Mouse (Mus musculus): ENCODE results near the gene Cask. TPM values are rescaled to one million over a fixed set of nuclear protein-coding genes. Genes with fewer than 3 reads are reported as not detected.
"Not testable (repeated sequence)": the region's sequence is repeated elsewhere in the genome, so short reads cannot be mapped to it uniquely, and the experiment has no call there.

Cask gene
- polyA plus RNA-seq, 1 experiment from 2014 or later = 74.3 TPM

DNA sequence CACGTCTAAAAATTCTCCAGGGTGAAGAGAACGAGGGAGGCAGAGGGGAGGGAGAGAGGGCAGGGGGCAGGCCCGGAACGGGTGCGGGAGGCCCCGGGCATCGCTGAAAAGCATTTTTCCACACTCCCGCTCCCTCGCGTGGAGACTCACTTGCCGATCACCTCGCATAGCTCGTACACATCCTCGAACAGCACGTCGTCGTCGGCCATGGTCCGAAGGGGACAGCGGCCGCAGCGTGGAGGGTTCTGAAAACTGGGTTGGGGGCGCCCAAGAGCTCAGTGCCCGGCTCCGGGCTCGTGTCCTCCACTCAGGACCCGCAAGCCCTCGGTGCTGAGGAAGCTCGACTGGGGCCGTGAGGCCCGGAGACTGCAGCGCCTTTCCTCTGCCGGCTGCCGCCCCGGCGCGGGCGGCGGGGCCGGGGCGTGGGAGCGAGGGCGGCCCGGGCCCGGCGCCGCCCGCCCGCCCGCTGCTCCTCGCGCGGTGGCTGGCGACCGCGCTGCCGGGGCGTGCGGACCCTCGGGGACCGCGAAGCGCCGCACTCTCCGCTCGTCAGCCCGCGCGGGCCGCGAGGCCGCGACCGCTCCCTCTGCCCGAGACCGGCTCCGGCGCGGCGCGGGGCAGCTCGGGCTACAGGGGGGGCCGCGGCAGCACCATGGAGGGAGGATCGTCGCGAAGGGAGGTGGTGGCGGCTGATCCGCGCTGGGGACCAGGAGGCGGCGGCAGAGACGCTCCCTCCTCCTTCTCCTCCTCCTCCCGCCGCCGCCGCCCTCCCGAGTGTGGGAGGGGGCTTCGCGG, 5.1 kb downstream of the Cask start:
- ATAC-seq = peak; percentile 89
- peak overlapping the region; percentile 48 for H3K4me2 ChIP-seq (ENCODE audit: low read length)
- peak overlapping the region; percentile 95 for H3K27ac ChIP-seq (ENCODE audit: low read length)
- no peaks in the 10 kb centered on the region for H3K36me3 ChIP-seq (ENCODE audit: control insufficient read depth, insufficient read depth, low read length)
- 23% methylated on average over 44 of the region's 100 CpGs for WGBS
- no peaks in the 10 kb centered on the region for H3K4me1 ChIP-seq (ENCODE audit: control insufficient read depth, insufficient read depth, low read length)
- peak overlapping the region; percentile 63 for H3K4me3 ChIP-seq (ENCODE audit: low read depth, low read length)
- H3K9ac ChIP-seq (ENCODE audit: low read depth, low read length) = peak overlapping the region; percentile 88
- H3K9me3 ChIP-seq (replicated peaks; ENCODE audit: control insufficient read depth, low read length, poor library complexity, severe bottlenecking) = no peaks in the 10 kb centered on the region
- H3K27me3 ChIP-seq (ENCODE audit: control insufficient read depth, insufficient read depth, low read depth, low read length) = no peaks in the 10 kb centered on the region

DNA sequence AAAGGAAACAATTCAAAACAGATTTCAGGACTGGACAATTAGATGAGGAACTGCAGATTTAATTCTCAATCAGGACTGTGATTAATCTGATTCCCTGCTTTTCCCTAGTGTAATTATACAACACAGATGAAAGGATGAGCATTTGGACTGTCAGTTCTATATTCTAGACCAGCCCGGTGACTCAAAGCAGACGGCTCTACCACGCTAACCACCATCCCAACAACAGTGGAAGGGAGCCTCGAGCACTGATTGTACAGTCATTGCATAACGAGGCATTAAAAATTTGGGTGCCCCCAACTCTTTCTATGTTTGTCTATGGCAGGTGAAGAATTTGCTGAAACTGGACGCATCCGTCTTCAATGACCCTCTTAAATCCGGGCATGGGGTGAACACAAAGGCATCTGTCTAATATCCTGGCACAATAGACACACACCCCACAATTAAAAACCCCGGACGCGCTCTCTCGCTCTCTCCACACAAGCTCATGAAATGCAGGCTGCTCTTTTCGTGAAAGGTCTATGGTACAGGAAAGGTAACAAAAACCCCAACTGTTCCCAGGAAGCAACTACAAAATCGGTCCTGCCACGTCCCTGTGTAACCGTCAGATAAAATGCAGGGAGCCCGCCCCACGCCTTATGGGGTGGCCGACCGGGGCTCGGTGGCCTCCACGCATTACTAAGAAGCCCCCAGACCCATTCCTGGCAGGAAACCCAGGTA, 5.9 kb downstream of the Cask start:
- peak overlapping the region; percentile 88 for H3K9ac ChIP-seq (ENCODE audit: low read depth, low read length)
- ATAC-seq = peak; percentile 0; the same call in 1 of the 2 replicates
- peak overlapping the region; percentile 95 for H3K27ac ChIP-seq (ENCODE audit: low read length)
- H3K9me3 ChIP-seq (replicated peaks; ENCODE audit: control insufficient read depth, low read length, poor library complexity, severe bottlenecking) = no peaks in the 10 kb centered on the region
- peak overlapping the region; percentile 48 for H3K4me2 ChIP-seq (ENCODE audit: low read length)
- H3K4me3 ChIP-seq (ENCODE audit: low read depth, low read length) = peak overlapping the region; percentile 63
- H3K36me3 ChIP-seq (ENCODE audit: control insufficient read depth, insufficient read depth, low read length) = no peaks in the 10 kb centered on the region
- H3K27me3 ChIP-seq (ENCODE audit: control insufficient read depth, insufficient read depth, low read depth, low read length) = no peaks in the 10 kb centered on the region
- no peaks in the 10 kb centered on the region for H3K4me1 ChIP-seq (ENCODE audit: control insufficient read depth, insufficient read depth, low read length)
- 19% methylated on average over 22 of the region's 22 CpGs for WGBS

DNA sequence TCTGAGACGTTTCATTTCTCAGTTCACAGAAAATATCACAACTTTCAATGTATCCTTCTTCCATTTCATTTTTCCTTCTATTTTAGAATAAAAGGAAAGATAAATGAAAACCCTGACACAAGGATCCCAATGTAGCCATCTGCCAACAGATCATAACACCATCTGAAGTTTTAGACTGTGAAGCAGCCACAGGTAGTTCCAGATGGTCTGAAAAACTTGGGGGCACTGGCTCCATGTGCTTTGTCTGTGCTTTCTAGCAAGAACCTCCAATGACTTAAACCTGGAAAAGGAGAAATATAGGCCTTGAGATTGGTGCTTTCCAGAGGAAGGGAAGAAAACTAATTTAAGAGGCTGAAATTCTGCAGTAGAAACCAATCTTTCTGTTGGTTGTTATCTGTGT, 28.4 kb downstream of the Cask start:
- H3K4me2 ChIP-seq (ENCODE audit: low read length) = no peak overlapping the region
- WGBS = 69% methylated on average over 1 of the region's 1 CpGs
- H3K4me3 ChIP-seq (ENCODE audit: low read depth, low read length) = no peak overlapping the region
- no peaks in the 10 kb centered on the region for H3K27me3 ChIP-seq (ENCODE audit: control insufficient read depth, insufficient read depth, low read depth, low read length)
- no peaks in the 10 kb centered on the region for H3K36me3 ChIP-seq (ENCODE audit: control insufficient read depth, insufficient read depth, low read length)
- H3K4me1 ChIP-seq (ENCODE audit: control insufficient read depth, insufficient read depth, low read length) = no peaks in the 10 kb centered on the region
- H3K27ac ChIP-seq (ENCODE audit: low read length) = no peak overlapping the region
- no peak overlapping the region for H3K9ac ChIP-seq (ENCODE audit: low read depth, low read length)
- H3K9me3 ChIP-seq (replicated peaks; ENCODE audit: control insufficient read depth, low read length, poor library complexity, severe bottlenecking) = no peaks in the 10 kb centered on the region
- ATAC-seq = no peak

DNA sequence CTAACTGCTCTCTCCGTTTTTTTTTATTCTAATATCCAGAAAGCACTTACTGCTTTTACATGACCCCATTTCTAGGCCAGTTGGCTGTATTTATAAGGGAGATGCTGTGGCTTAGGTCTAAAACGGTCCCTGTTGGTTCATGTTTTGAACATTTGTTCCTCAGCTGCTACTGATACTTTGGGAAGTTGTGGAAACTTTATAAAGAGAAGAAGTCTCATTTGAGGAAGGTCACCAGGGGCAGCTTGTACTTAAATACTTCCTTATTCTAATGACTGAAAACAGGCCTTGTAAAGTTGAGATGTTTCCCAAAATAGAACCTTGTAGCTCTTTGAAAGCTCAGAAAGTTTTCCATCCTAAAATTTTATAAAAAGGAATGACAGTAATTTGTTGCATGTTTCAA, 52.4 kb downstream of the Cask start:
- H3K9ac ChIP-seq (ENCODE audit: low read depth, low read length) = no peak overlapping the region
- no peak overlapping the region for H3K4me3 ChIP-seq (ENCODE audit: low read depth, low read length)
- H3K27ac ChIP-seq (ENCODE audit: low read length) = no peak overlapping the region
- H3K9me3 ChIP-seq (replicated peaks; ENCODE audit: control insufficient read depth, low read length, poor library complexity, severe bottlenecking) = no peaks in the 10 kb centered on the region
- no peak for ATAC-seq
- no peaks in the 10 kb centered on the region for H3K4me1 ChIP-seq (ENCODE audit: control insufficient read depth, insufficient read depth, low read length)
- H3K4me2 ChIP-seq (ENCODE audit: low read length) = no peak overlapping the region
- no peaks in the 10 kb centered on the region for H3K36me3 ChIP-seq (ENCODE audit: control insufficient read depth, insufficient read depth, low read length)
- no peaks in the 10 kb centered on the region for H3K27me3 ChIP-seq (ENCODE audit: control insufficient read depth, insufficient read depth, low read depth, low read length)
- WGBS = 68% methylated on average over 2 of the region's 2 CpGs

DNA sequence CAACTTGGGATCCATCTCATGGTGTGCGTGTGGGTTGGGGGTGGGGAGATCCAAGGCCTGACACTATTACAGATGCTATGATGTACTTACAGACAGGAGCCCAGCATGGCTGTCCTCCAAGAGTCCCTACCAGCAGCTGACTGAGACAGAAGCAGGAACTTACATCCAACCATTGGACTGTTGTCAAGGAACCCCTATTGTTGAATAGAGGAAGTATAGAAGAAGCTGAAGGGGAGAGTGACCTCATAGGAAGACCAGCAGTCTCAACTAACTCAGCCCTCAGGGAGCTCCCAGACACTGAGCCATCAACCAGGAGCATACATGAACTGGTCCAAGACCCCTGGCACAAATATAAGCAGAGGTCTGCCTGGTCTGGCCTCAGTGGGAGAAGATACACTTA, 85.5 kb downstream of the Cask start:
- Histone ChIP-seq H3K9me3 (replicated peaks; ENCODE audit: control insufficient read depth, low read length, poor library complexity, severe bottlenecking) (no peaks in the 10 kb centered on the region), H3K27me3 (ENCODE audit: control insufficient read depth, insufficient read depth, low read depth, low read length) (no peaks in the 10 kb centered on the region), H3K4me3 (ENCODE audit: low read depth, low read length) (no peak overlapping the region), H3K4me1 (ENCODE audit: control insufficient read depth, insufficient read depth, low read length) (no peaks in the 10 kb centered on the region), H3K36me3 (ENCODE audit: control insufficient read depth, insufficient read depth, low read length) (no peaks in the 10 kb centered on the region), H3K4me2 (ENCODE audit: low read length) (no peak overlapping the region), H3K9ac (ENCODE audit: low read depth, low read length) (no peak overlapping the region), H3K27ac (ENCODE audit: low read length) (no peak overlapping the region)
- WGBS = 100% methylated on average over 1 of the region's 1 CpGs
- ATAC-seq = no peak

DNA sequence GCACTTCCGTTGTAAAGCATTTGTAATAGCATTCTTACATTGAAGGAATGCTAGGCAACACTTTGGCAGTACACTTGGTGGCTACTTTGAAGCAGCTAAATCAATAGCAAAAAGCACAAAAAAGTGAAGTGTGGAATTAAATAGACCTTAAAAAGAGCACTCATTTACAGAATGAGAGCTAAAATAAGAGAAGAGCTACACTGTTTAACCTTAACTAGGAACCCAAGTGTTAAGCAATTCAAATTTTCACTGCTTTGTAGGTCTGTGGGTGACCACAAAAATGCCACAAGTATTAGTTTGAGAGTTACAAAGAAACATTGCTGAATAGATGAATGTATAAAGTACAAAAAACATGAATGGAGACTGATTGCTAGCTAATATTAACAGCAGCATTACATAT, 86.1 kb downstream of the Cask start:
- Histone ChIP-seq H3K4me2 (ENCODE audit: low read length) (no peak overlapping the region), H3K9ac (ENCODE audit: low read depth, low read length) (no peak overlapping the region), H3K27ac (ENCODE audit: low read length) (no peak overlapping the region), H3K4me3 (ENCODE audit: low read depth, low read length) (no peak overlapping the region), H3K36me3 (ENCODE audit: control insufficient read depth, insufficient read depth, low read length) (no peaks in the 10 kb centered on the region), H3K9me3 (replicated peaks; ENCODE audit: control insufficient read depth, low read length, poor library complexity, severe bottlenecking) (no peaks in the 10 kb centered on the region), H3K4me1 (ENCODE audit: control insufficient read depth, insufficient read depth, low read length) (no peaks in the 10 kb centered on the region), H3K27me3 (ENCODE audit: control insufficient read depth, insufficient read depth, low read depth, low read length) (no peaks in the 10 kb centered on the region)
- 63% methylated on average over 1 of the region's 1 CpGs for WGBS
- no peak for ATAC-seq

DNA sequence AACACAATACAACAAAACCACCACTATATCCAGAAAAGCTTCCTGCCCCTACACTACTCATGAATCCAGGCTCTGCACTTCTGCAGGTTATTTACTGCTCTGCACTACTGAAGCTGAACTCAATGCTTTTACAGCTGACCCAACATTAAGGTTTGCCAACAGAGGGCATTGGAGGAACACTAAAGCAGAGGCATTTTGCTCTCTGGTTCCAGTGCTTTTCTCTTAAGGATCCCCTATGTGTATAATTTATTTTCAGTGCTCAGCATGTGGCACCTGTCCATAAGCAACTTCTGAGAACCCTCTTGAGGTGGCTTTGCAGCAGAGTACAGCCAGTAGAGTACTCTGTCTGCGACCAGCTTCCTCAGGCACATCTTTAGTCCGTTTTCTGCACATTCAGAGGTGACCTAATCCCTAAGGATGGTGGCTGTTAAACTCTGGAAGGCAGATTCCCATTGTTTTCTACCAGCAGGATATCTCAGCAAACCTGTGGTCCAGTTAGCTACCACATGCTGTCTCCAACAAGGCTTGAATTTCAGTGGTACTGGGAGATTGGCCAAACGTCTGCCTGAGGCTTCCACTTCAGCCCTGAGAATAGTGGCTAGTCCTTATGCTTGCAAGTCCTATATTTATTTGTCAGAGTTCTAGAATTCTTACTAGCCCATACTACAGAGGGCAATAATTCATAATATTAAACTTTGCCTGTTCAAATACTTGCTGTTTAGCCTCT, 93.7 kb downstream of the Cask start:
- no peak overlapping the region for H3K27ac ChIP-seq (ENCODE audit: low read length)
- no peak overlapping the region for H3K4me2 ChIP-seq (ENCODE audit: low read length)
- H3K36me3 ChIP-seq (ENCODE audit: control insufficient read depth, insufficient read depth, low read length) = no peaks in the 10 kb centered on the region
- no peaks in the 10 kb centered on the region for H3K27me3 ChIP-seq (ENCODE audit: control insufficient read depth, insufficient read depth, low read depth, low read length)
- ATAC-seq = no peak
- WGBS = 15% methylated on average over 3 of the region's 3 CpGs
- no peak overlapping the region for H3K9ac ChIP-seq (ENCODE audit: low read depth, low read length)
- H3K9me3 ChIP-seq (replicated peaks; ENCODE audit: control insufficient read depth, low read length, poor library complexity, severe bottlenecking) = no peaks in the 10 kb centered on the region
- H3K4me3 ChIP-seq (ENCODE audit: low read depth, low read length) = no peak overlapping the region
- H3K4me1 ChIP-seq (ENCODE audit: control insufficient read depth, insufficient read depth, low read length) = no peaks in the 10 kb centered on the region

DNA sequence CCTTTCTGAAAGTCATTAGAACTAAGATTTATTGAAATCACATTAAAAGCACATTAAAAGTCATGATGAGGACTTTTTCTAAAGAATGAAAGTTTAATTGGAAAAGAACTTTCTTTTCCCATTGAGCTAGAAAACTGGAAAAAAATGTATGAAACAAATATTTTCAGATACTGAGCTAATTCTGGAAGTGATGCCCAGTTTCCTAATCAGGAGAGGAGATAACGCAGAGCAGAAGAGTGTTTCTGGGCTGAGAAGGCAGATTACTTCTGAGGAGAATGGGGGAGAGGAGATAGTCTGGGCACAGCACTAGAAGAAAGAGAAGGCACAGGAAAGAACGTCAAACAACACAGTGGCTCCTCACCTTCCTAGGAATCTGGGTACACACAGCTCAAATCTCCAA, 110.1 kb downstream of the Cask start:
- Histone ChIP-seq H3K9me3 (replicated peaks; ENCODE audit: control insufficient read depth, low read length, poor library complexity, severe bottlenecking) (no peaks in the 10 kb centered on the region), H3K4me3 (ENCODE audit: low read depth, low read length) (no peak overlapping the region), H3K4me2 (ENCODE audit: low read length) (no peak overlapping the region), H3K9ac (ENCODE audit: low read depth, low read length) (no peak overlapping the region), H3K27ac (ENCODE audit: low read length) (no peak overlapping the region), H3K4me1 (ENCODE audit: control insufficient read depth, insufficient read depth, low read length) (no peaks in the 10 kb centered on the region; the same call in 1 of the 2 replicates), H3K27me3 (ENCODE audit: control insufficient read depth, insufficient read depth, low read depth, low read length) (no peaks in the 10 kb centered on the region), H3K36me3 (ENCODE audit: control insufficient read depth, insufficient read depth, low read length) (no peaks in the 10 kb centered on the region)
- ATAC-seq = no peak
- 63% methylated on average over 2 of the region's 2 CpGs for WGBS

DNA sequence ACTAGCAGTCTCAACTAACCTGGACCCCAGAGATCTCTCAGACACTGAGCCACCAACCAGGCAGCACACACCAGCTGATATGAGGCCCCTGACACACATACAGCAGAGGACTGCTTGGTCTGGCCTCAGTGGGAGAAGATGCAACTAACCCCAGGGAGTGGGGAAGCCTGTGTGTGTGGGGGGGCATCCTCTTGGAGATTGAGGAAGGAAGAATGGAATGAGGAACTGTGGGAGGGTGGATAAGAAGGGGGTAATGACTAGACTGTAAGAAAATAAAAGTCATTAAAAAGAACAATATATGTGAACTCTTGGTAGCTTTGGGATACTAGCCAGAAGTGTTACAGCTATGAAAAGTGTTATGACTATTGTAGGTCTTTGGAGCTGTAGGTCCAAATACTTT, 120.4 kb downstream of the Cask start:
- H3K9ac ChIP-seq (ENCODE audit: low read depth, low read length); H3K27me3 ChIP-seq (ENCODE audit: control insufficient read depth, insufficient read depth, low read depth, low read length); H3K36me3 ChIP-seq (ENCODE audit: control insufficient read depth, insufficient read depth, low read length); H3K27ac ChIP-seq (ENCODE audit: low read length); H3K4me3 ChIP-seq (ENCODE audit: low read depth, low read length); ATAC-seq; H3K4me2 ChIP-seq (ENCODE audit: low read length); H3K4me1 ChIP-seq (ENCODE audit: control insufficient read depth, insufficient read depth, low read length); H3K9me3 ChIP-seq (replicated peaks; ENCODE audit: control insufficient read depth, low read length, poor library complexity, severe bottlenecking): not testable (repeated sequence)

Data from midbrain, embryonic 16.5 days (tissue).